Mouse (Mus musculus) frontal cortex, adult 2 months (tissue): ENCODE measurements around the gene Cdca8. TPM values are rescaled to one million over a fixed set of nuclear protein-coding genes. Genes with fewer than 3 reads are reported as not detected.

Experiments
- DNase-seq, 2 experiments: peaks; one replicate each; pipeline ENCODE4 v3.0.0; 2022; ENCODE audit warnings: low spot score in 1 of 2; ENCODE audit errors: extremely low spot score in 1 of 2
- polyA plus RNA-seq: library from polyadenylated mRNA; depleted of rRNA; stranded (reverse); fragments of >200 nt; gene quantifications from 2 replicates; pipeline ENCODE4 v1.2.3, GENCODE M21; 2012

Cdca8 gene
- polyA plus RNA-seq, 1 experiment, result 2.6 TPM

DNA sequence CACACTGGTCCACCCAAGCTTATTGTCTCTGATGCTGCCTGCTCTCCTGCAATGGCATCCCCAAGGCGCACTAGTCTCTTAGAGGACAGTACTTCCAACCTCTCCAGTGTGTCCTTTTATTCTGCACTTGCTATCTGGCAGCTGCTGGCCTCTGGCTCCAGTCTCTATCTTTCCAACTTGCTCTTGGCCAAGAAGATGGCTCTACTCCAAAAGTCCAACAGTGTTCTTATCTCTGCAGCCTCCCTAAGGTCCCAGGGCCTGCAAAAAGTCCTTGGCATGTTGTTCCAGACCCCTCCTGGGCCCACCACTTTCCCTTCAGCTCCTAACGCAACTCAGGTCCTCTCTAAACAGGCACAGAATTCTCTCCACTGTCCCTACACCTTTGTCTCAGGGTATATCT lies 18.2 kb upstream of the Cdca8 start:
- no peak for DNase-seq

DNA sequence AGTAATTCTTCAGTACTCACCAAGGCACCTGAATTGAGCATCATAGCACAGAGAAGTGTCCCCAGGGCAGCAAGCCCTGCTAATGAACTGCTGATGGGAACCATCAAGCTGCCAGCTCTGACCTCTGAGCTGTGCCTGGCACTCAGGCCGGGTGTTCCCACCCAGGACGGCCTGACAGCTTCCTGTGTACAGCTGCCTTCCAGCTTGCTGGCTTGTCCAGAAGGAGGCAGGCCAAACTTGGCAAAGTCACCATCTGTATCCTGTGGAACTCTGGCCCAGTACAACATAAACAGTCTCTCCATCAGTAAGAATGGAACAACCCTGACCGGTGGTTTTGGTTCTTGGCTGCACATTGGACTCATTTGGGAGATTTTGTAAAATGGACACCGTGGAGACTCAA lies 14.4 kb upstream of the Cdca8 start:
- DNase-seq, result no peak

DNA sequence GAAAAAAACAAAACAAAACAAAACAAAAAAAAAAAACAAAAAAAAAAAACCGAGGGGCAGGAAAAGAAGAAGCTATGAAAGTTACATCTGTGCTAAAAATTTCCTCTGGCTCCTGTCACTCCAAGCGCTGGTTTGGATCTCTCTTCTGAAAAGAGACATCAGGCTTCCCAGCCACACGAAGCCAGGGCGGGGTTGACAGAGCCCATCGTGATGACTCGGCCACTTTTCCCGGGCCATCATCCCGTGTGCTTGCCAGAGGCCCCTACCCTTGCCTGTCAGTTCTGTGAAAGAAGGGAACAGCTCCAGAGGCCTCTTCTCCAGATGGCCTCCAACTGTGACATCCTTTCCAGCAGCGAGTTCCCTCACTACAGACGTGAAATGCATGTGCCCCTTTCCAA lies 11.9 kb upstream of the Cdca8 start:
- DNase-seq, result no peak

DNA sequence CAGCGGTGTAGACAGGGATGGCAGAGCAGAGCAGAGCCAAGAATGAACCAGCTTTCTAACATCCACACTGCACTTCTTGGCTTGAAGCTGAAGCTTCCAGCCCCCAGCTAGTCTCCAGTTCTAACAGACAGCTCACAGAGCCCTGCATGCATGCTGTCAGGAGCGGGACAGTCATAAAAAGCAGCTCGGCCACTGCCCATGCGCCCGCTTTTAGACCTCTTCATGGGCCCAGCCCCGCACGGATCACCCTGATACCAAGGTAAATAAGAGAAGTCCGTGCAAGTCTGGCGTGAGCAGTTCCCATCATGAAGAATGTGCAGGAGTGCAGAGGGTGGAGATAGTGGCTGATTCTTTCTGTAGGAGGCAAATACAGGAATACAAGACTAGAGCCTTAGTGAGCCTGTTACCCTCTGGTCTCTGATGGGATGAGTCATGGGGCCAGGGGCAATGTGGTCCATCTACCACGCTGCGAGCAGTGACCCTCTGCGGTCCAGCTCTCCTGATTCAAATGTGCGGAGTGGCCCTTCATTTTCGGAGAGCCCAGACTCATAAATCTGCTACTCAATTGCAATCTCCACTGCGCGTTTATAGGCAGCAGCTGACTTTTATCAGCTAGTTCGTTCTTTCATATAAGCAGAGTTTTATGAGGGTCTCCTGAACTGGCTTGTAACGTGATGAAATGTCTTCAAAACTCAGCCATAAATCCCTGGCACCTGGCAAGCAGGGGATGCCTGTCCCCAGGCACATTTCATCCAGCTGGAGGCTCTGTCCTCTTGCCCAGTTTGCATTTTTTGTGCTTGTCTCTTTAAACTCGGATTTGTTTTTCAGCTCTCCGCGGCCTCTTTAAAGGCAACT lies 11.3 kb upstream of the Cdca8 start:
- DNase-seq, result no peak

- no peak for DNase-seq
Observed at GRCm38 (mm10) chr4:124949488-124949887, 10.4 kb upstream of the Cdca8 start.

- DNase-seq, result no peak
Observed at GRCm38 (mm10) chr4:124944961-124945360, 5.8 kb upstream of the Cdca8 start.

DNA sequence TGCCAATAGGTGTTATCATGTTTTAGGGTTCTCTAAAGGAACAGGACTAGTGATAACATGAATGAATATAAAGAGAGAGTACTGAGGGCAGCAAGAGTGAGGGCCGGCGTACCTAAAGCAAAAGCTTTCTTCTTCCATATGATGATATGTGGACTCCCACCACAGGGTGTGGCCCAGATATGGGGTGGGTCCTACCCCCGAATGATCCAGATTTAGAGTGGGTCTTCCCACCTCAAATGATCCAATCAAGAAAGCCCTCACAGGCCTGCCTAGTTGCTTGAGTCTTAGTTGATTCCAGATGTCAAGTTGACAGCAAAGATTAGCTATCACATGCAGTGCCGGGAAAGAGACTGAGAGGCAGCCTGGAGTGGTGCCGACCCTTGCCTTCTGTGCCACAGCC lies 4.7 kb upstream of the Cdca8 start:
- no peak for DNase-seq

GRCm38 (mm10) chr4:124943022-124943421 lies 3.9 kb upstream of the Cdca8 start:
- peak in 1 of 2 experiments; percentile 91 for DNase-seq

DNA sequence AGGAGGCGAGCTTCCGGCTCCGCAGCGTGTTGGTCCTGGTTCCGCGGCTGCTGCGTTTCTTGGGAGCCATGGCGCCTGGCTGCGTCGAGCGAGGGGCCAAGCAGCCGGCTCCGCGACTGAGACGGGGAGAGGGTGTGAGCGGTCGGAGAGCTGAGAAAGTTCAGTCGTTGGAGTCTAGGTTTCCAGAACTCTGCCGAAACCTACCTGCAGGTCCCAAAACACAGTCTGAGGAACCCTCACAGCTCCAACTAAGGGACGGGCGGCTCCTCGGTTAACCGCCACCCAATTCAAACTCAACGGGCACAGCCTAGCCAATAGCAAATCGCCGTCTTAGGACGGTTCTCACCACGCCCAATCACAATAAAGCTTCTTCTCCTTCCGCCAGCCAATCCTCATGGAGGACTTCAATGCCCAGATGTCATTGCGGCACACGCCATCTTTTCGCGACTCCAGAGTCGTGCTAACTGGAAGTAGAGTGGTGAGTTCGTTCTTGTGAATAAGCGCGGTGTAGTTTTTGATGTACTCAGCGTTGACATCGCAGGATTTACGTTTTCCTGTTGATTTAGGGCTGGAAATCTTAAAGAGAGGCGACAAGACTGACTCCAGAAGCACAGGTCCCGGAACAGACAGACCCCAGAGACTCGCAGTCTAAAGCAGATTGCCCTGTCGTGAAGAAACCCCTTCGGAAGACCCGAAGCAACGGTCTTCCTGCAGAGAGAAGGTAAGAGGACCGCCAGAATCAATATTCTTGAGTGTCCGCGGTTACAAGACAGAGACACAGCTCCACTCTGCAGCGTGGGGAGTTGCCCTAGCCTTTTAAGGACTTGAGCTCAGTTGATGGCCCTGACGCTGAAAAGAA lies 2.3 kb downstream of the Cdca8 start, which contains the start of gene 9930104L06Rik:
9930104L06Rik (plus strand) TSS at position 436 of the 859 bp plus-strand sequence.
- DNase-seq, result peak; percentile 95 to 98

- DNase-seq, result no peak
Observed at GRCm38 (mm10) chr4:124928102-124928501, 11.0 kb downstream of the Cdca8 start.

- DNase-seq, result no peak
Observed at GRCm38 (mm10) chr4:124905971-124906822, 32.9 kb downstream of the Cdca8 start.

DNA sequence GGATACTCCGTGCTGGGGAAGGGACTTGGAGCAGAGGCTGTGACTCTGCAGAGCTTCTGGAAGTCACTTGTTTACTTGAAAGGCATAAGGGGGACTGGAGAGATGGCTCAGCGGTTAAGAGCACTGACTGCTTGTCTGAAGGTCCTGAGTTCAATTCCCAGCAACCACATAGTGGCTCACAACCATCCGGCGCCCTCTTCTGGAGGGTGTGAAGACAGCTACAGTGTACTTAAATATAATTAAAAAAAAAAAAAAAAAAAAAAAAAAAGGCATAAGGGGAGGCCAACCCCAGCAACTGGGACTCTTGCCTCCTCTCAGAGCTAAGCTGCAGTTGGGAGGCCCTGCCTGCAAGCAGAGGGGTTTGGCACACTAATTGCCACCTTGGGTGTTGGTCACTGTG lies 33.7 kb downstream of the Cdca8 start:
- no peak for DNase-seq

DNA sequence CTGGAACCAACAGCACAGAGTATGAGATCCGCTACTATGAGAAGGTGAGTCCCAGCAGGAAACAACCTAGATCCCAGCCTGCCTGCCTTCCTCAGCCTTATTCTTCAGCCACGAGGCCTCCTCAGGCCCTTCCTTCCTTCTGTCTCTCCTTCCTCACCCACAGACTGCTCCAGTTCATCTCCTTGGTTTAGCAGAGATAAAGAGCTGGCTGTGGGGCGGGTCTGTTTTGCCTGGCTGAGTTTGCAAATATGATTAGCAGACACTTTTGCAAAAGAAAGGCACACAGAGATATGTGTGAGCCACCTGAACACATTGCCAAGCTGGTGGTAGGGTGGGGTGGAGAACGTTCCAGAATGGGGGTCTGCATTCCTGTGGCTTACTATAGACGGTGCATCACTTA lies 39.2 kb downstream of the Cdca8 start:
- no peak for DNase-seq

GRCm38 (mm10) chr4:124898428-124898827 lies 40.7 kb downstream of the Cdca8 start:
- no peak for DNase-seq

DNA sequence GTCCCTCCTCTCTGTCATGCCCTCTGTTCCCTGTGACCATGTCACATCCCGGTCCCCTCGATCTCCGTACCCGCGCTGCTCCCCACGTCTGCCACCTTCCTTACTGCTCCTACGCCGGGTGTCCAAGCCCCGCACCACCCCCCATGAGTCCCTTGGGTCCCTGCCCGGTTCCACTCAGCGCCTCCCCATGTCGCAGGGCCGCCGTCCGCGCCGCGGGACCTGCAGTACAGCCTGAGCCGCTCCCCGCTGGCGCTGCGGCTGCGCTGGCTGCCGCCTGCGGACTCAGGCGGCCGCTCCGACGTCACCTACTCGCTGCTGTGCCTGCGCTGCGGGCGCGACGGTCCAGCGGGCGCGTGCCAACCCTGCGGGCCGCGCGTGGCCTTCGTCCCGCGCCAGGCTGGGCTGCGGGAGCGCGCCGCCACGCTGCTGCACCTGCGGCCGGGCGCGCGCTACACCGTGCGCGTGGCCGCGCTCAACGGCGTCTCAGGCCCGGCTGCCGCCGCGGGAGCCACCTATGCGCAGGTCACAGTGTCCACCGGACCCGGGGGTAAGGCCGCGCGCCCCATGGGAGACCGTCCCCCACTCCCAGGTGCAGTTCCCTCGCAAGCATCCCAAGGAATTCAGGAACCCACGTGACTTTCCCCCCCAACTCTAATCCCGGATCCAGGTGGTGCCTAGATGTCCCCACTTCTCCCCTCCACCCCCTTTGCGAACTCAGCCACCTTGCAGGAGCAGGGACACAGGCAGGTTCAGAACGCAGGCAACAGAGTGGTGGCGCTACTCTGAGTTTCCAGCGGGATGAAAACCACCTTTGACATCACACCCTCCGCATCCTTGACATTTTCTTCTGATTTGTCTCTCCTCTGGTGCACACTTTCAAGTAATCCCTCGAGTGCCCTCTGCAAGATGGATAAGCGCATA lies 44.3 kb downstream of the Cdca8 start:
- DNase-seq, result peak; percentile 28 to 68

- DNase-seq, result no peak
Observed at GRCm38 (mm10) chr4:124893769-124894168, 45.3 kb downstream of the Cdca8 start.

DNA sequence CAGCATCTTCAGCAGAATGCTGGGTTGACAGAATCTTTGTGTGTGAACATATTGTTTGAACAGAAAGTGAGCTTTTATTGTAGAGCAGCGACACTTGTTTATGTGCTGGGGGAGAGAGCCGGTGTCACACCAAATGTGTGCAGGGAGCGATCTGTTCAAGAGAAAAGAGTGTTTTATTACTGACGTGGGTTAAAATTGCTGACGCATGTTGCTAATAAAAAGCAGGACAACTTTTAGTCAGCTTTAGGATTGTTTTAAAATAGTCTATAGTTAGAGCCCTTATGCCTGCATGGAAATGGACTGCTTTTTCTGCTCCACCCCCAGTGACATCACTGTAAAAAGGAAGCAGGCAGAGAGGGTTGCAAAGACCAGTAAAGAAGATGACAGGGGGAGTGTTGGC lies 48.3 kb downstream of the Cdca8 start:
- no peak for DNase-seq

DNA sequence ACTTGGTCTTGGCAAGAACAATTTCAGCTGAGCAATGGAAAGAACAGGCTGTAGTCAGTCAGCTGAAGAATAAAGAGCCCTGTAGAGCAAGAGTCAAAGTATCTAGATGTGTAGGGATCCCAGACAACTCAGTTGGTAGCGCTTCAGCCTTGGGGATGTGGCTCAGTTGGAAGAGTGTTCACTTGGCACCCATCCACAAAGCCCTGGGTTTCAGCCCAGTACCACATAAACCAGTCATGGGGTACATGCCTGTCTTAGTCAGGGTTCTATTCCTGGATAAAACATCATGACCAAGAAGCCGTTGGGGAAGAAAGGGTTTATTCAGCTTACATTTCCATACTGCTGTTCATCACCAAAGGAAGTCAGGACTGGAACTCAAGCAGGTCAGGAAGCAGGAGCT lies 49.2 kb downstream of the Cdca8 start:
- DNase-seq, result no peak

DNA sequence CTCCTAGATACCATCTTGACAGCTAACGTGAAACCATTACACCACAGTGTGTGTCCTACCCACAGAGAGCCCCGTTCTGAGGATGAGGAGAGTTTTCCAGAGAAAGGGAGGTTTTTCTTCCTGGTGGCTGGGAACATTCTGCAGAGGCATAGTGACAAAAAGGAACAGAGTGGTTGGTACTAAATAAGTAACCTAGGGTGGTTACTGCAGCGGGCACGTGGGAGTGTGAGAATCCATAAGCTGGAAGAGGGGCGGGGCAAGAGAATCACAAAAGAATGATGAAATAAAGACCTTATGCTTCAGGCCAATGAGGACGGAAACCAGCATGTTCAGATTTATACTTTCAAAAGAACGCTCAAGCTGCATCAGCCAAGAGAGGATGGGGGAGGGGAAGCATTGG lies 50.4 kb downstream of the Cdca8 start:
- DNase-seq, result peak; percentile 33 to 67
